Comparison of ENCODE assay signal across 16 mouse cellular contexts in the genomic region with DNA sequence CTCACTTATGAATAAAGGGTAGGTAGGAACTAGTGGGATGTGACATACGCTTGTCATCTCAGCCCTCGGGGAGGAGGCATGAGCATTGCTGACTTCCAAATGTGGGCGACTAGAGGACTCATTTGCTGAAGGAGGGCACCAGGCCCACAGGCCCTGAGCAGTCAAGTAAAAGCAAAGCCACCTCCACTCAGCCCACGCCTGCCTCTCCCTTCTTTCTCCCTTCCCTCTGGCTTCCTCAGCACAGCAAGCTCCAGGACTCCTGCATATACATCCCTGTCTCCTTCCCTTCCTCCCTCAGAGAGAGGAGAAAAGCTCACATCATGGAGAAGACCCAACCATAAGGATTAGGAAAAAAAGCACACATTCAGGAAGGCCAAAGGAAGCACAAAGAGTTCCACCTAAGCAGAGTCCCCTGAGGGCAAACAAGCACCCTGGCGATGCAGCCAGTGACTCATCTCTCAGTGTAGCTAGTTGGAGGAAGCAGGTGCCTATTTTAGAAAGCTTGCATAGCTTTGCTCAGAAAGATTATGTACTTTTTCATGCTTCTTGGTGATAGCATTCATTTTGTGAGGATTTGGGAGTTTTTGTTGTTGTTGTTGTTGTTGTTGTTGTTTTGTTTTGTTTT. TPM values are rescaled to one million over a fixed set of nuclear protein-coding genes. Genes with fewer than 3 reads are reported as not detected.
A peak's percentile ranks its signal among the peaks of the same experiment; 100 is the strongest.
DNase-seq lines count a peak whose midpoint lies in the region; ATAC-seq and TF ChIP-seq lines count a peak whose summit lies in the region.
"Had no signal": no experiment of that assay in that cellular context is flagged by ENCODE, and none has a peak within 500 bp of the region (broad histone marks: within the 10 kb centered on the region; RNA-seq: fewer than 3 reads in every experiment).

No protein-coding gene starts in this region.

- peak; percentile 17 for DNase-seq in layer of hippocampus, adult 9-11 months
- no peak for DNase-seq in layer of hippocampus, postnatal 36 days
- peak; percentile 50 for DNase-seq in 3T3-L1 (ENCODE audit: low read depth, low spot score)
- DNase-seq in Patski (ENCODE audit: low read depth, low spot score): peak; percentile 15
- DNase-seq in left cerebral cortex, postnatal 25 days (ENCODE audit: low spot score in 2 of 2): peak; percentile 49 to 79
- DNase-seq in embryo, embryonic 10 days (ENCODE audit: low spot score): no peak
- no peak for DNase-seq in lung, postnatal 36 days
- no peak for DNase-seq in retina, embryonic 14.5 days (ENCODE audit: low spot score)
- DNase-seq: adrenal gland, adult 2 months; cerebellum, adult 18-20 months; heart, postnatal 10 days; lung, adult 2 months; thymus, postnatal 4 days had no signal

- CTCF ChIA-PET in Patski (lab: Charles Lee): no interaction called here

- no peak for TF ChIP-seq CTCF in Patski (IDR thresholded peaks at IDR 0.05)

- intact Hi-C loops in left cerebral cortex, postnatal 25 days (cut with DNase I): no loop called here

- H3K27me3 ChIP-seq in Patski: peaks cover 9% of the 10 kb centered on the region
- H3K27me3 ChIP-seq: embryonic facial prominence, embryonic 13.5 days; hindbrain, embryonic 13.5 days; midbrain, embryonic 13.5 days had no signal

- ATAC-seq in Patski: peak; percentile 57
- ATAC-seq: midbrain, embryonic 13.5 days had no signal

- in situ Hi-C loops in Patski (cut with MboI; ENCODE audit: low pct_unique_long_range_greater_than_20kb): no loop called here

- POLR2A ChIA-PET in Patski (lab: Charles Lee): no interaction called here

RNA-seq across cellular contexts. Expression of gene Atp8a2, which starts 8.7 kb away (rescaled TPM):
- total RNA-seq in layer of hippocampus, postnatal 36 days (2021): 10 to 100 TPM; 45.1 to 51.3 TPM
- polyA plus RNA-seq in Patski (2021): not detected
- total RNA-seq in left cerebral cortex, postnatal 25 days (2021): 10 to 100 TPM; 63.0 to 71.3 TPM

Comparison
In these comparisons a context has a peak if more than half of its experiments do, and no peak if none do; other contexts are left out.
1. DNase-seq: peak in layer of hippocampus, adult 9-11 months (single experiment), 3T3-L1 (single experiment), Patski (single experiment) and left cerebral cortex, postnatal 25 days (2 of 2); none in layer of hippocampus, postnatal 36 days (0 of 2), embryo, embryonic 10 days (single experiment), lung, postnatal 36 days (single experiment) and retina, embryonic 14.5 days (single experiment).